Comparison of ENCODE assay signal across 9 mouse cellular contexts in the genomic region with DNA sequence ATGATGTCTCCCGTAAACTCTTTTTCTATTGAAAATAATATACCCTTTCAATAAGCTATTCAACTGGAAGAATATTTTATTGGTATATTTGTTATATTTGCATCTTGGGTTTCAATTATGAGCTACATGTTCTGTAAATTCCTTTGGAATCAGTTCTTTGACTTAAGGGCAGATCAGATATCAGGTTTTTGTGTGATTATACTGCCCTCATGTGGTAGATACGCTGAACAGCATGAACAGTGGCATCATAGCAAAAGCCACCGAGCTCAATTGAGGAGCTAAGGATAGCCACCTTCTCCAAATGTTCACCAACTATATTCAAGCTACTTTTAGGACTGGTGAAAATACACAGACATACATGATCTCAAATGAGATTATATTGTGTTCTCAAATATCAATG. TPM values are rescaled to one million over a fixed set of nuclear protein-coding genes. Genes with fewer than 3 reads are reported as not detected.
DNase-seq lines count a peak whose midpoint lies in the region; ATAC-seq and TF ChIP-seq lines count a peak whose summit lies in the region.
"Had no signal": no experiment of that assay in that cellular context is flagged by ENCODE, and none has a peak within 500 bp of the region (broad histone marks: within the 10 kb centered on the region; RNA-seq: fewer than 3 reads in every experiment).

No protein-coding gene starts in this region.

- H3K36me3 ChIP-seq in MEL (ENCODE audit: control insufficient read depth in 1 of 2, insufficient read depth in 2 of 2, low read length in 2 of 2), result no peaks in the 10 kb centered on the region
- no peaks in the 10 kb centered on the region for H3K36me3 ChIP-seq in neural tube, embryonic 15.5 days
- H3K36me3 ChIP-seq: heart, embryonic 13.5 days had no signal

- no peak overlapping the region for H3K4me2 ChIP-seq in neural tube, embryonic 15.5 days
- H3K4me2 ChIP-seq: heart, embryonic 13.5 days had no signal

- ATAC-seq in neural tube, embryonic 15.5 days (ENCODE audit: low FRiP score), result peak; percentile 61; the same call in 1 of the 2 replicates

- no peak for TF ChIP-seq EP300 in MEL (IDR thresholded peaks at IDR 0.05; ENCODE audit: low read depth in 1 of 2, low read length in 2 of 2)

- H3K9ac ChIP-seq in MEL (ENCODE audit: control insufficient read depth, low read depth, low read length, poor library complexity, severe bottlenecking), result no peak overlapping the region
- no peak overlapping the region for H3K9ac ChIP-seq in neural tube, embryonic 15.5 days (replicated peaks)
- H3K9ac ChIP-seq: heart, embryonic 13.5 days had no signal

- WGBS in neural tube, embryonic 15.5 days, result 40% methylated on average over 3 of the region's 3 CpGs

- no peaks in the 10 kb centered on the region for H3K9me3 ChIP-seq in MEL (replicated peaks; ENCODE audit: insufficient read depth, low read length)
- no peaks in the 10 kb centered on the region for H3K9me3 ChIP-seq in neural tube, embryonic 15.5 days (replicated peaks)
- H3K9me3 ChIP-seq: heart, embryonic 13.5 days had no signal

- H3K27ac ChIP-seq in MEL (ENCODE audit: control insufficient read depth, low read depth, low read length), result no peak overlapping the region
- no peak overlapping the region for H3K27ac ChIP-seq in neural tube, embryonic 15.5 days (replicated peaks)
- H3K27ac ChIP-seq: heart, embryonic 13.5 days had no signal

- TF ChIP-seq CTCF in MEL (IDR thresholded peaks at IDR 0.05 in 2 of 3, conservative IDR thresholded peaks at IDR 0.05 in 1 of 3; ENCODE audit: control insufficient read depth in 1 of 3, insufficient read depth in 1 of 3, low read depth in 2 of 3, low read length in 3 of 3, poor library complexity in 1 of 3, severe bottlenecking in 1 of 3), result peak; percentile 51 to 87 (median 55)
- peak; percentile 67; the same call in 1 of the 2 replicates for TF ChIP-seq CTCF in brain, embryonic 14.5 days (IDR thresholded peaks at IDR 0.05; ENCODE audit: borderline replicate concordance, extremely low read depth, insufficient read depth, insufficient read length)

- no peaks in the 10 kb centered on the region for H3K79me2 ChIP-seq in MEL (ENCODE audit: control insufficient read depth, insufficient read depth, low read length, poor library complexity)

- no peak overlapping the region for H3K4me3 ChIP-seq in MEL (ENCODE audit: control insufficient read depth in 1 of 2, insufficient read depth in 1 of 2, low read depth in 2 of 2, low read length in 2 of 2)
- H3K4me3 ChIP-seq in neural tube, embryonic 15.5 days (replicated peaks), result no peak overlapping the region
- H3K4me3 ChIP-seq: heart, embryonic 13.5 days; myocyte had no signal

- H3K4me1 ChIP-seq in MEL (ENCODE audit: control insufficient read depth in 1 of 2, insufficient read depth in 2 of 2, low read length in 2 of 2), result no peaks in the 10 kb centered on the region
- H3K4me1 ChIP-seq in neural tube, embryonic 15.5 days, result no peaks in the 10 kb centered on the region
- H3K4me1 ChIP-seq: heart, embryonic 13.5 days had no signal

- no peak for TF ChIP-seq POLR2A in MEL (IDR thresholded peaks at IDR 0.05; ENCODE audit: control insufficient read depth in 1 of 2, insufficient read depth in 1 of 2, low read depth in 1 of 2, low read length in 2 of 2, poor library complexity in 1 of 2)
- TF ChIP-seq POLR2A in brain, embryonic 14.5 days (IDR thresholded peaks at IDR 0.05; ENCODE audit: borderline replicate concordance, extremely low read depth, insufficient read depth, insufficient read length, poor library complexity, severe bottlenecking), result no peak

- peak; percentile 4 for DNase-seq in left cerebral cortex, adult 11 months (ENCODE audit: low spot score)
- DNase-seq in left cerebral cortex, adult 8-10 months (ENCODE audit: low spot score in 2 of 2), result no peak
- DNase-seq in MEL (ENCODE audit: low read depth, low spot score), result peak; percentile 74
- DNase-seq in brain, embryonic 14.5 days (ENCODE audit: low read depth), result peak; percentile 70
- DNase-seq in induced T-regulatory cell, adult 2 months (ENCODE audit: low read depth), result peak; percentile 32
- DNase-seq in thymus, postnatal 10 days (ENCODE audit: low spot score in 2 of 2), result no peak

- H3K27me3 ChIP-seq in MEL (ENCODE audit: control insufficient read depth in 1 of 2, insufficient read depth in 2 of 2, low read length in 2 of 2), result no peaks in the 10 kb centered on the region
- H3K27me3 ChIP-seq in neural tube, embryonic 15.5 days (replicated peaks), result no peaks in the 10 kb centered on the region
- H3K27me3 ChIP-seq: heart, embryonic 13.5 days had no signal

- TF ChIP-seq RAD21 in MEL (IDR thresholded peaks at IDR 0.05; ENCODE audit: low read depth, low read length), result peak; percentile 91

TF ChIP-seq in MEL, 35 proteins besides CTCF, POLR2A, EP300 and RAD21:
- no peak for TF ChIP-seq MYC (IDR thresholded peaks at IDR 0.05; ENCODE audit: low read depth, low read length)
- TF ChIP-seq JUND (IDR thresholded peaks at IDR 0.05; ENCODE audit: low read depth, low read length), result no peak
- TF ChIP-seq TAL1 (IDR thresholded peaks at IDR 0.05; ENCODE audit: low read length), result no peak
- no peak for TF ChIP-seq USF1 (IDR thresholded peaks at IDR 0.05; ENCODE audit: low read depth, low read length)
- no peak for TF ChIP-seq ETS1 (IDR thresholded peaks at IDR 0.05; ENCODE audit: low read depth, low read length)
- TF ChIP-seq ZC3H11A (IDR thresholded peaks at IDR 0.05; ENCODE audit: low read depth, low read length), result peak; percentile 80
- peak; percentile 59 for TF ChIP-seq GATA1 (IDR thresholded peaks at IDR 0.05; ENCODE audit: low read depth, low read length)
- TF ChIP-seq POLR2AphosphoS2 (IDR thresholded peaks at IDR 0.05; ENCODE audit: low read length), result no peak
- TF ChIP-seq SMC3 (IDR thresholded peaks at IDR 0.05; ENCODE audit: low read depth, low read length), result peak; percentile 90
- TF ChIP-seq MYB (IDR thresholded peaks at IDR 0.05; ENCODE audit: low read depth, low read length), result no peak
- TF ChIP-seq HCFC1 (IDR thresholded peaks at IDR 0.05; ENCODE audit: low read depth, low read length), result no peak

RNA-seq across cellular contexts. Expression of a gene that starts 52.7 kb away (rescaled TPM):
- total RNA-seq in left cerebral cortex, adult 8-10 months (2022), result not detected
- not detected in 2 replicates for total RNA-seq in MEL (2012; rRNA removed)
- not detected for polyA plus RNA-seq in MEL (2012; ENCODE audit: insufficient read depth in 1 of 2, insufficient read length in 2 of 2, low read depth in 1 of 2, low replicate concordance in 2 of 2, missing spikeins in 1 of 2)
- polyA plus RNA-seq in brain, embryonic 14.5 days (2012; rRNA removed), result not detected in 2 replicates
- polyA plus RNA-seq in neural tube, embryonic 15.5 days (2015; fragmentation: Nextera tagmentation; extraction: Ambion mirVana), result not detected in 2 replicates
- polyA plus RNA-seq: heart, embryonic 13.5 days; myocyte had no signal

Comparison
In these comparisons a context has a peak if more than half of its experiments do, and no peak if none do; other contexts are left out.
1. DNase-seq: peak in left cerebral cortex, adult 11 months (single experiment), MEL (single experiment), brain, embryonic 14.5 days (single experiment) and induced T-regulatory cell, adult 2 months (single experiment); none in left cerebral cortex, adult 8-10 months (0 of 2) and thymus, postnatal 10 days (0 of 2).